Mouse (Mus musculus) forebrain, embryonic 14.5 days (tissue): Measurements from ENCODE around the gene Akap13. TPM values are rescaled to one million over a fixed set of nuclear protein-coding genes. Genes with fewer than 3 reads are reported as not detected.
"Not testable (repeated sequence)": the region's sequence is repeated elsewhere in the genome, so short reads cannot be mapped to it uniquely, and the experiment has no call there.

ENCODE experiments used
- ATAC-seq: fragments of 200-750 bp; cut with Nextera tagmentation; 2 replicates; pipeline ENCODE4 v1.8.0; 2017; ENCODE audit warnings: mild to moderate bottlenecking, moderate library complexity
- DNase-seq: peaks from one replicate; pipeline ENCODE4 v3.0.0-alpha.2; 2015; ENCODE audit warnings: low spot score
- H3K27ac ChIP-seq: fragments of 300-500 bp; sonication (generic); 2 replicates; pipeline ENCODE4 v1.5.1; 2014; ENCODE audit warnings: low read depth, mild to moderate bottlenecking, control low read depth, low read length, moderate library complexity
- H3K27me3 ChIP-seq: fragments of 300-500 bp; sonication (generic); replicated peaks from 2 replicates; pipeline ENCODE4 v1.6.1; 2014; ENCODE audit warnings: low read length, control low read depth, mixed read lengths; ENCODE audit not compliant: control insufficient read depth, insufficient read depth
- H3K36me3 ChIP-seq: fragments of 300-500 bp; sonication (generic); 2 replicates; pipeline ENCODE4 v1.6.1; 2014; ENCODE audit warnings: low read length, control low read depth; ENCODE audit not compliant: control insufficient read depth, insufficient read depth
- H3K4me1 ChIP-seq: fragments of 300-500 bp; sonication (generic); 2 replicates; pipeline ENCODE4 v1.6.1; 2014; ENCODE audit warnings: antibody characterized with exemption, low read length, control low read depth; ENCODE audit not compliant: control insufficient read depth, insufficient read depth
- H3K4me2 ChIP-seq: fragments of 300-500 bp; sonication (generic); 2 replicates; pipeline ENCODE4 v1.6.1; 2014; ENCODE audit warnings: mild to moderate bottlenecking, control low read depth, low read length
- H3K4me3 ChIP-seq: fragments of 300-500 bp; sonication (generic); 2 replicates; pipeline ENCODE4 v1.5.1; 2014; ENCODE audit warnings: low read depth, low read length, control low read depth
- H3K9ac ChIP-seq: fragments of 300-500 bp; sonication (generic); 2 replicates; pipeline ENCODE4 v1.6.1; 2014; ENCODE audit warnings: mild to moderate bottlenecking, low read length, control low read depth, moderate library complexity
- H3K9me3 ChIP-seq: fragments of 300-500 bp; sonication (generic); replicated peaks from 2 replicates; pipeline ENCODE4 v1.6.1; 2016; ENCODE audit warnings: low read length, control low read depth, mixed read lengths; ENCODE audit not compliant: control insufficient read depth
- WGBS: fragments of 180-500 bp; shearing (Covaris S2); extraction: QIAGEN DNeasy Blood & Tissue Kit; methylation state at CpG from one replicate; pipeline ENCODE4 v1.1.7; 2014; 5-methylcytosine and 5-hydroxymethylcytosine counted together
- polyA plus RNA-seq: library from polyadenylated mRNA; unstranded; fragments of >200 nt; fragmentation: Nextera tagmentation; extraction: Ambion mirVana; gene quantifications from 2 replicates; pipeline ENCODE4 v1.2.1, GENCODE M21; 2014

Gene Akap13
- polyA plus RNA-seq, 1 experiment from 2014 or later, result 9.8 TPM

DNA sequence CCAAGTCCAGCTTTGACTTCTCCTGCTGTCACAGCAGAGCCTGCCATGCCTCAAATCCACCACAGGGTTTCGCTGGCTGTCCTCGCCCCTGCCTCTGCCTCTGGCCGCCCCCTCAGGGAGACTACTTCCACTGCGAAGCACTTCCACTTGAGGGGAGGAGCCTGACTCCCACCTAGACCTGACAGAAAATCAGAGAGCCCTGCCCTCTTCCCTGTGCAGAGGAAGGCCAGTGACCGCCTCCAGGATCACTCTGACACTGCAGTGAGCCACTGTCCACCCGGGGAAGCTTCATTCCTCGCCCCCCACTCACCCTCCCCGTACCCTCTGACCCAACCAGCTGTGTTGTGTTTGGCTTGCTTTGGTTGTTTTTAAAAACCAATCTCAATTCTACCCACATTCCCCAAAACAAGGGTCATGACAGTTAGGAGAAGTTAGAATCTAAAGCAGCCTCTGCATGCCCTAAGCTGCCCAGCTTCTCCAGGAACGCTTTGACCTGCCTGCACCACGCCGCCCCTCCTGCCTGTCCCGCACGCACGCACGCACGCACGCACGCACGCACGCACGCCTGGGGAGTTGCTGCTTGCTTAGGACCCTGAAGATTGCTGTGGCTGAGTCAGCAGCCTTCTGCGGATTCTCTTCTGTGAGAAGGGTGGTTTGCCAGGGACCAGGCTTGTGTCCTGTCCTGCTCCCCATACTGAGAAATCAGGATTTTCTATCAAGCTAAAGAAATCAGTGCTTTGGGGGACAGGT, 297.3 kb downstream of the Akap13 start:
- Histone ChIP-seq H3K27ac (no peak overlapping the region), H3K9me3 (no peaks in the 10 kb centered on the region), H3K9ac (no peak overlapping the region), H3K4me1 (peaks cover 9% of the 10 kb centered on the region), H3K27me3 (no peaks in the 10 kb centered on the region), H3K4me3 (no peak overlapping the region), H3K36me3 (peaks cover 34% of the 10 kb centered on the region), H3K4me2 (no peak overlapping the region)
- 62% methylated on average over 22 of the region's 22 CpGs for WGBS
- ATAC-seq (no peak), DNase-seq (no peak)

DNA sequence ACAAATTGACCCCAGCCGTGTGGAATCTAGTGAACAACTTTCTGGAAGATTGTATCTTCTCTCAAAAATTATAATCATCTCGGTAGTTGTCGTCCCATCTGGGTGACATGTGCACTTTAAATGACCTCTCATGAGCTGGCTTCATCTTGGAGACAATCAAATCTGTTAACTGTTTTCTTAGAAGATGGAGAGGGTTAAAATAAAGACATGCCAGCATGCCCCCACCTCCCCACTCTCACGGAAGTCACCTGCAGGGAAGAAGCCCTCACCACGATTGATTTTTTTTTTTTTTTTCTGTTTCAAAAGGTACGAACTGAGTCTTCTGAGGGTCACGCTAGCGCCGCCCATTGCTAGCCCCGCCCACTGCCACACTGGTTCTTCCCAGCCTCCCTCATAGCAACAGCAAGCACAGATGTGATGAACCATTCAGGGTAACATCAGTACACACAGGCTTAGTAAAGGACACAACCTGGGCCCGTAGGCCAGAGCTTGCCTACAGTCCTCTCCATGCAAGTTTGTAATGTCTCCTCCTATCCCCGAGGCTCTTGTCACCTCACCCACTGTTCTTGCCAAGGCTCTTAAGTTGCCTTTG, 298.0 kb downstream of the Akap13 start:
- no peak for ATAC-seq
- H3K27ac ChIP-seq, result no peak overlapping the region

DNA sequence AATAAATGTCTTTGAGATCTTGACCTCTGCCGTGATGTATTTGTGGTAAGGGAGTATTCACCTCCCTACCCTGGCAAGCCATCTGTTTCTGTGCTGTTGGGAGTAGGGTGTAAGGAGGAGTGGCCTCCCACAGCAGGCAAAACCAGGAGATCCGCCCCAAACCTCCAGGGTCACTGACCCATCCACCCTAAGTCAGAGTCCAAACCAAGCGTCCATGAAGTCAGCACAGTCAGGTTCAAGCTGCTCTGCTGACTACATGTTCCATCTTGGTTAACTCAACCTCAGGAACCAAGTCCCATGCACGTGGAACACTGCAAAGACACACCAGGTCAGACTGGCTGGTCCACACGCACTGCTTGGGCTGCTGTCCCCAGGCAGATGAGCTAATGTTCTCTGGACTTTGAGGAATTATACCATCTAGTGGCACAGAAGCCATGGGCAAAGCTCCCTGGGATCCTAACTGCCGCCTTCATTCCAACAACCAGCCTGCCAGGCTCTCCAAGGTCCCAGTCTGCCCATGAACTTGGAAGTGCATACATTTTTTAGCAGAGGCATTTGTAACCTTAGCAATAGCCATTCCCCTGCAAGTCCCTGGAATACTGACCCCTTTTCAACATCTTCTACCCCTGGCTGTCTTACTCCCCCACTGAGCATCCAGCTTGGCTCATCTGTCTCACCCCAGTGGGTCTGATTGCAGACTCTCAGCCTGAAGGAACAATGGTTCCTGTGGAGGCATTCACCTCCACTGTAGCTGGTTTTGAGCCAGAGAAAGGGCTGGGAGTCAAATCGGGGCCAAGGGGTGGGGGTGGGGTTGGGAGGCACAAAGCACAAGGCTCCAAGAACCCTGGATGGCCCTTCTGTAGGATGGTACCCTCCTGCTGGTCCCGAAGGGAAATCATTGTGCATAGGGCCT, 299.5 kb downstream of the Akap13 start:
- WGBS, result 39% methylated on average over 8 of the region's 8 CpGs
- peaks cover 9% of the 10 kb centered on the region for H3K4me1 ChIP-seq
- no peak overlapping the region for H3K4me3 ChIP-seq
- DNase-seq (peak; percentile 14), ATAC-seq (no peak)
- H3K27me3 ChIP-seq, result no peaks in the 10 kb centered on the region
- no peak overlapping the region for H3K9ac ChIP-seq
- H3K36me3 ChIP-seq, result peaks cover 14% of the 10 kb centered on the region
- H3K27ac ChIP-seq, result peak overlapping the region; percentile 46; the same call in 1 of the 2 replicates
- no peaks in the 10 kb centered on the region for H3K9me3 ChIP-seq
- no peak overlapping the region for H3K4me2 ChIP-seq

More for the DNA sequence above, 298.0 kb downstream of the Akap13 start:
- Histone ChIP-seq H3K9ac (no peak overlapping the region), H3K9me3 (no peaks in the 10 kb centered on the region), H3K27me3 (no peaks in the 10 kb centered on the region), H3K4me3 (no peak overlapping the region), H3K36me3 (peaks cover 27% of the 10 kb centered on the region), H3K4me2 (no peak overlapping the region), H3K4me1 (peaks cover 9% of the 10 kb centered on the region)
- DNase-seq, result no peak
- WGBS, result 42% methylated on average over 12 of the region's 12 CpGs

- no peaks in the 10 kb centered on the region for H3K9me3 ChIP-seq
- peak; percentile 73 for DNase-seq
- H3K9ac ChIP-seq, result no peak overlapping the region
- peak; percentile 81 for ATAC-seq
- 32% methylated on average over 8 of the region's 8 CpGs for WGBS
- peak overlapping the region; percentile 46; the same call in 1 of the 2 replicates for H3K27ac ChIP-seq
- H3K4me1 ChIP-seq, result peaks cover 9% of the 10 kb centered on the region
- peaks cover 4% of the 10 kb centered on the region; the same call in 1 of the 2 replicates for H3K36me3 ChIP-seq
- no peaks in the 10 kb centered on the region for H3K27me3 ChIP-seq
- no peak overlapping the region for H3K4me2 ChIP-seq
- no peak overlapping the region for H3K4me3 ChIP-seq
Observed at GRCm38 (mm10) chr7:75755861-75756449, 300.6 kb downstream of the Akap13 start.

DNA sequence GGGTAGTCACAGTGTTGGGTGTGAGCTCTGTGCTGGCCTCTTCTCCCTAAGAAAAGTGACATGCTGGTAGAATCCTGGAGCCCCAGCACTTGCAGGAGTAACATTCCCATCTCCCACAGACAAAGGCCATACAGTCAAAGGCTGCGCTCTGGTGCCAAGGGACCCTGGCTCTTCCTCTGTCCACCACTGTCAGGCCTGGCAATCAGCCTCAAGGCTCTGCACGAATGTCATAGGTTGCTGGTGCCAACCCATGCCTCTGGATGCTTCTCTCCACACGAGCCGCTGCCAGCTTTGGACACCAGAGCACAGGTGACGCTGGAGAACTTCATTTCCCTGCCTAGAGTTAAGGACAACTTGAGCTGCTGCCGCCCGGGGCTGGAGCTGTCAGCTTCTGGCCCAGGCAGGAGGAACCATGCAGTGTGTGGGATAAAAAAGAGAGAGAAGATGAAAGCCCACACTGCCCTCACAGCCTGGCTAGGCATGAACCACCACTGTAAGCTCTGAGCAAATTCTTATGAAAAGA, 304.7 kb downstream of the Akap13 start:
- ATAC-seq (no peak), DNase-seq (no peak)
- WGBS, result 88% methylated on average over 7 of the region's 7 CpGs
- H3K27ac ChIP-seq, result no peak overlapping the region
- peaks cover 7% of the 10 kb centered on the region for H3K4me1 ChIP-seq
- H3K4me3 ChIP-seq, result no peak overlapping the region
- no peaks in the 10 kb centered on the region for H3K27me3 ChIP-seq
- H3K9me3 ChIP-seq, result no peaks in the 10 kb centered on the region
- no peaks in the 10 kb centered on the region for H3K36me3 ChIP-seq
- H3K9ac ChIP-seq, result no peak overlapping the region
- no peak overlapping the region for H3K4me2 ChIP-seq

GRCm38 (mm10) chr7:75760661-75761319, 305.5 kb downstream of the Akap13 start:
- not testable (repeated sequence) for H3K36me3 ChIP-seq, H3K9ac ChIP-seq, H3K4me3 ChIP-seq, H3K27ac ChIP-seq, H3K9me3 ChIP-seq, H3K4me1 ChIP-seq, ATAC-seq, H3K4me2 ChIP-seq, H3K27me3 ChIP-seq, DNase-seq
- 80% methylated on average over 4 of the region's 4 CpGs for WGBS

DNA sequence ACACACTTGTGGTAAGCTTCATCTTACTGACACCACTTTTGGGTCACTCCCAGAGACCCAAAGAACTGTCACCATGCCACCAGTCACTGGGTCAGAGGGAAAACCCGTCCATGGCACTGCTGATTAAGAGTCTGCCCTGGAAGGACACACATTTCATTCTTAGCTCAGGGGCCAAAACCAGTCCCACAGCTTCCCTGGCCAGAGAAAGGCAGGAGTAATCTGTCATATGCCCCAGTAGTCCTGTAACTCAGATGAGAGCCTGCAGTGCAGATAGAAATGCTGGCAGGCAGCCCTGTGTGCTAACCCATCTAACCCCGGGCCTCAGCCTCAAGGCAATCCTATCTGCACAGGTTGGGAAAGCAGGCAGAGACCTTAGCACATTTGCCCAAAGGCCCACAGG, 306.9 kb downstream of the Akap13 start:
- not testable (repeated sequence) for H3K4me1 ChIP-seq, H3K27ac ChIP-seq, H3K9ac ChIP-seq, H3K4me2 ChIP-seq, H3K4me3 ChIP-seq, DNase-seq, H3K36me3 ChIP-seq, H3K27me3 ChIP-seq, ATAC-seq, H3K9me3 ChIP-seq
- 90% methylated on average over 1 of the region's 2 CpGs for WGBS
